Mouse (Mus musculus) neural tube, embryonic 15.5 days (tissue): Measurements from ENCODE around the gene Gm45837. TPM values are rescaled to one million over a fixed set of nuclear protein-coding genes. Genes with fewer than 3 reads are reported as not detected.
A peak's percentile ranks its signal among the peaks of the same experiment; 100 is the strongest.

Experiments used
- ATAC-seq: fragments of 200-750 bp; cut with Nextera tagmentation; 2 replicates; pipeline ENCODE4 v1.8.0; 2017; ENCODE audit warnings: mild to moderate bottlenecking, moderate TSS enrichment, moderate library complexity; ENCODE audit not compliant: low FRiP score
- H3K27ac ChIP-seq: fragments of 300-500 bp; sonication (generic); replicated peaks from 2 replicates; pipeline ENCODE4 v1.5.1; 2015; ENCODE audit warnings: mild to moderate bottlenecking, inconsistent platforms
- H3K27me3 ChIP-seq: fragments of 300-500 bp; sonication (generic); replicated peaks from 2 replicates; pipeline ENCODE4 v1.6.1; 2015; ENCODE audit warnings: inconsistent platforms
- H3K36me3 ChIP-seq: fragments of 300-500 bp; sonication (generic); 2 replicates; pipeline ENCODE4 v1.6.1; 2015; ENCODE audit warnings: inconsistent platforms
- H3K4me1 ChIP-seq: fragments of 300-500 bp; sonication (generic); 2 replicates; pipeline ENCODE4 v1.6.1; 2015; ENCODE audit warnings: inconsistent platforms
- H3K4me2 ChIP-seq: fragments of 300-500 bp; sonication (generic); 2 replicates; pipeline ENCODE4 v1.6.1; 2015; ENCODE audit warnings: inconsistent platforms, mild to moderate bottlenecking, moderate library complexity
- H3K4me3 ChIP-seq: fragments of 300-500 bp; sonication (generic); replicated peaks from 2 replicates; pipeline ENCODE4 v1.5.1; 2015; ENCODE audit warnings: mild to moderate bottlenecking, inconsistent platforms
- H3K9ac ChIP-seq: fragments of 300-500 bp; sonication (generic); replicated peaks from 2 replicates; pipeline ENCODE4 v1.6.1; 2015; ENCODE audit warnings: mild to moderate bottlenecking, inconsistent platforms
- H3K9me3 ChIP-seq: fragments of 300-500 bp; sonication (generic); replicated peaks from 2 replicates; pipeline ENCODE4 v1.6.1; 2016; ENCODE audit warnings: inconsistent platforms
- WGBS: fragments of 180-500 bp; shearing (Covaris S2); methylation state at CpG from one replicate; pipeline ENCODE4 v1.1.7; 2015; ENCODE audit warnings: mixed read lengths; 5-methylcytosine and 5-hydroxymethylcytosine counted together
- polyA plus RNA-seq: library from polyadenylated mRNA; unstranded; fragments of >200 nt; fragmentation: Nextera tagmentation; extraction: Ambion mirVana; gene quantifications from 2 replicates; pipeline ENCODE4 v1.2.1, GENCODE M21; 2015

The Gm45837 gene
- 0.99 TPM in 1 of 2 replicates, not detected in the other for polyA plus RNA-seq

DNA sequence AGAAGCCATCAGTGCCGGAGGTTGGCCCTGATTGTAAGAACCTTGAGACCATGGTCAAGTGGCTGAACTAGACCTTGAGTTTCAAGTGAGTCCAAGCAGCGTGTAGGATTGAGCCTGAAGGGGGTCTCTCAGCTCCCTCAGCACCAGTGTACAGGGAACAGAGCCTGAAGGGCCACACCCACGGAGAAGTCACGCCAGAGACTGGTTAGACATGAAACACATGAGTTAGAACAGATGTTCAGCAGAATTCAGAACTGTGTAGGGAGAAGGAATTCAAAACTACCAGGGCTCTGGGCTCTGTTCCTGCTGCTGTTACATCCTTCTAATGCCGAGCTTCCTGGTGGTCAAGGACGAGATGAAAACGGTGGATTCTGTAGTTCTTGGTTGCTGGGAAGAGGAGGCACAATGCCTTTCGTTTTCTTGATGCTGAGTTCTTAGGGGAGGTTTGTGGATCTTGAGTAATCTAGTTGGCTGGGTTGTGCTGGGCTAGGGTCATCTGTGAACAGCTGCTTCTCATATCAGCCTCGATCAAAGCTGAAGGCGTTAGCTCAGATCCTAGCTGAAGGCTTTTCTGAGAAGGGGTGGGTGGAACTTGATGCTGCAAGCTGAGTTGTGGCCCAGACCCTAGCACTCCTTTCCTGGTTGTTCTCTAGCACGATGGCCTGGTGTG lies at the start of gene Gm45837:
Gene Gm45837 (plus strand): TSS at position 620 of the 670 bp plus-strand sequence.
- no peak within 1 kb of the TSS for H3K4me2 ChIP-seq
- 84% methylated on average over 11 of the region's 11 CpGs for WGBS
- no peak within 1 kb of the TSS for H3K9ac ChIP-seq
- H3K27ac ChIP-seq: no peak within 1 kb of the TSS
- no peaks in the 10 kb centered on the region; the same call in 1 of the 2 replicates for H3K27me3 ChIP-seq
- no peak for ATAC-seq
- H3K36me3 ChIP-seq: no peaks in the 10 kb centered on the region
- no peak within 1 kb of the TSS for H3K4me3 ChIP-seq
- H3K4me1 ChIP-seq: peaks cover 18% of the 10 kb centered on the region
- no peaks in the 10 kb centered on the region for H3K9me3 ChIP-seq

- no peak for ATAC-seq
- no peak overlapping the region for H3K9ac ChIP-seq
- no peaks in the 10 kb centered on the region; the same call in 1 of the 2 replicates for H3K4me1 ChIP-seq
- H3K4me3 ChIP-seq: no peak overlapping the region
- no peak overlapping the region for H3K27ac ChIP-seq
- no peaks in the 10 kb centered on the region for H3K27me3 ChIP-seq
- no peaks in the 10 kb centered on the region for H3K9me3 ChIP-seq
- H3K4me2 ChIP-seq: no peak overlapping the region
- WGBS: 82% methylated on average over 4 of the region's 4 CpGs
- H3K36me3 ChIP-seq: no peaks in the 10 kb centered on the region
Measured at GRCm38 (mm10) chr7:101361021-101361420, 49.7 kb upstream of the Gm45837 start.

DNA sequence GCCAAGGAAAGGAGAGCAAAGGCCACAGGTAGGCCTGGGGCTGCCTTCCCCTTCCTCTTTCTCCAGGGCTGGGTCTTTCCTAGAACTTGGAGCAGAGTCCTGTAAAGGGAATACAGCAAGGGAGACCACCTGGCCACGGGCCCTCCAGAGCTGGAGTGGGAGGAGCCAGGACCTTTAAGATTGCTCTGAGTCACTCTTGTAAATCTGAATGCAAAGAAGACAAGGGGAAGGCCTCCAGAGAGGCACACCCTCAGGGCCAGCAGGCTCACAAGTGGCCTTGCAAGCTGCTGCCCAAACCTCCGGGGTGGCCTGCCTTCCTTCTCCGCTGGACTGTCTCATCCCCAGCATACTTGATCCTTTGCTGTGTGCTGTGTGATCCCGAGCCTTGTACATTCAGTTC lies 48.9 kb upstream of the Gm45837 start:
- Histone ChIP-seq H3K27ac (no peak overlapping the region), H3K9ac (no peak overlapping the region), H3K4me1 (no peaks in the 10 kb centered on the region; the same call in 1 of the 2 replicates), H3K4me3 (no peak overlapping the region), H3K27me3 (no peaks in the 10 kb centered on the region), H3K9me3 (no peaks in the 10 kb centered on the region), H3K36me3 (no peaks in the 10 kb centered on the region), H3K4me2 (no peak overlapping the region)
- no peak for ATAC-seq
- 71% methylated on average over 4 of the region's 4 CpGs for WGBS

- Histone ChIP-seq H3K4me1 (no peaks in the 10 kb centered on the region), H3K4me2 (no peak overlapping the region), H3K27ac (no peak overlapping the region), H3K27me3 (no peaks in the 10 kb centered on the region), H3K36me3 (no peaks in the 10 kb centered on the region), H3K4me3 (no peak overlapping the region), H3K9ac (no peak overlapping the region), H3K9me3 (no peaks in the 10 kb centered on the region)
- WGBS: 75% methylated on average over 5 of the region's 5 CpGs
- no peak for ATAC-seq
Measured at GRCm38 (mm10) chr7:101362791-101363191, 47.9 kb upstream of the Gm45837 start.

DNA sequence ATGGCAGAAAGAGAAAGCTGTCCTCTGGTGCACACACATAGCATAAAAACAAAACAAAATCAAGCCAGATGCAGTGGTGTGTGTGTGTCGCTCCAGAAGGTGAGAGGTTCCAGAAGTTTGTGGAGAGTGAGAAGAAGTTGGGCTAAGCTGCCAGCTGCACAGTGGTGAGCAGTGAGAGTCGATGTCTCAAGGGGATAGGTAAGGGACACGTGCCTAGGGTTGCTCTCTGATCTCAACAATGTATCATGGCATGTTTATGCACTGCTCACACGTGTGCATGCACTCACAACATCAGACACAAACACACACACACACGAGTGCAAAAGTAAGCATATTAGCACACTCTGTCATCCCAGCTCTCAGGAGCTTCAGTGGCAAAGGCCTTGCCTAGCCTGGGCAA lies 46.8 kb upstream of the Gm45837 start:
- H3K27me3 ChIP-seq: no peaks in the 10 kb centered on the region
- H3K36me3 ChIP-seq: no peaks in the 10 kb centered on the region
- no peak overlapping the region for H3K9ac ChIP-seq
- 78% methylated on average over 5 of the region's 5 CpGs for WGBS
- no peak overlapping the region for H3K27ac ChIP-seq
- 0 out of 2 replicates have a peak, but pooled peaks cover 3% of the 10 kb centered on the region for H3K4me1 ChIP-seq
- no peaks in the 10 kb centered on the region for H3K9me3 ChIP-seq
- H3K4me3 ChIP-seq: no peak overlapping the region
- ATAC-seq: no peak
- no peak overlapping the region for H3K4me2 ChIP-seq

DNA sequence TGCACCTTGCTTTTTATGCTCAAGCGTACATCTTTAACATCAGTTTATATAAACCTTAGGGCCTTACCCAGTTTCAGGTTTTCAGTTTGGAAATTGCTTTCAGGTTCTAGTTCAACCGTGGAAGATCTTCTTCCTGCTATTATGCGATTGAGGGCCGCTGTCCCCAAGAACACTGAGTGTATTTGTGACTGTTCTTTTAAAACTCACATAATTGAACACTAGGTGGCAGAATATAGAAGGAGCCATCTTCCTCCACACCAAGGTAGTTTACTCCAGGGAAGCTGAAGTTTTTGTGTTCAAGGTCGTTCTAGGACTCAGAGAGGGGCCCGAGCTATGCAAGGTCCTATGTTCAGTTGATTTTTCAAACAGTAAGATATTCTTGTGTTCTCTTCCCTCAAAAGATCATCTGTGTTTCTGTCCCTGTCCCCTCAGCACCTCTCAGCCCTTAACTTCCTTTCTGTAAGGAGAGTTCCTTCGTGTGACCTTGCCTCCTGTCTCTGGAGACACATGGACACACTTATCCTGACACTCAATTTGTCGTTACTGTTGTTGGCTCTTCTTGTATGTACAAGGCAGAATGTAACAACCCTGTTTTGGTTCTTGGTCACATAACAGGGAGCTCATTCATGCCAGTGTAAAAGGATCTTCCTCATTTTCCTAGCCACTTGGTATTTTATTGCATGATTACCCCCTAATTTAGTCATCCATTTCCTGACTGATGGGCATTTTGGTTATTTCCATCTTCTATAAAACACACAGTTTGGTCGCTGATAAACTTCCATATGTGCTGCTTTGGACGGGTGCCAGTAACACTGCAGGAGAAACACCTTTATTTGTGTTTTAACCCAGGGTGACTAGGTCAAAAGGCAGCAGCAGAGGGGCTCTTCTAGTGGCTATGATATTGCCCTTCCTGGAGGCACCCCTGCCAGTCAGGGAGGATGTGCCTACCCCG lies 42.5 kb upstream of the Gm45837 start:
- no peak overlapping the region for H3K27ac ChIP-seq
- 54% methylated on average over 11 of the region's 11 CpGs for WGBS
- H3K9me3 ChIP-seq: no peaks in the 10 kb centered on the region
- no peak overlapping the region for H3K4me2 ChIP-seq
- no peak for ATAC-seq
- 0 out of 2 replicates have a peak, but pooled peaks cover 3% of the 10 kb centered on the region for H3K4me1 ChIP-seq
- no peak overlapping the region for H3K9ac ChIP-seq
- H3K27me3 ChIP-seq: no peaks in the 10 kb centered on the region
- H3K4me3 ChIP-seq: no peak overlapping the region
- H3K36me3 ChIP-seq: no peaks in the 10 kb centered on the region

DNA sequence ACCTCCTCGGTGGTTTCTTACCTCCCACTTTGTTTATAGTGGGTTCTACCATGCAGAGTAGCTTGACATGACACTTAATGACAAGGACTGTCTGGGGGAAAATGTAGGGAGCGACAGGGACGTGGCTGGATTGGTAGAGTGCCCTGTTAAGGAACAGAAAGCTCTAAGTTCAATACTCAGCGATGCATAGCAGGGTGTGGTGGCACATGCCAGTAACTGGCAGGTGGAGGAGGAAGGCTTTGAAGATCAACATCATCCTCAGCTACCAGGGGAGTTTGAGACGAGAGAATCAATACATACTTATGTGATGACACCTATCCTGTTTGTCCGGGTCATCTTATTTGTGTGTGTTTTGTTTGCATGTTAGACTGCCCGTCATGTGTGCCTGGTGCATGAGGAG lies 41.0 kb upstream of the Gm45837 start:
- Histone ChIP-seq H3K27me3 (no peaks in the 10 kb centered on the region), H3K4me1 (peaks cover 6% of the 10 kb centered on the region; the same call in 1 of the 2 replicates), H3K9ac (no peak overlapping the region), H3K4me3 (no peak overlapping the region), H3K36me3 (no peaks in the 10 kb centered on the region), H3K4me2 (no peak overlapping the region), H3K9me3 (no peaks in the 10 kb centered on the region), H3K27ac (no peak overlapping the region)
- WGBS: 78% methylated on average over 7 of the region's 7 CpGs
- no peak for ATAC-seq

GRCm38 (mm10) chr7:101373082-101373481 lies 37.6 kb upstream of the Gm45837 start:
- WGBS: 90% methylated on average over 25 of the region's 26 CpGs
- Histone ChIP-seq H3K27ac (no peak overlapping the region), H3K4me3 (no peak overlapping the region), H3K36me3 (no peaks in the 10 kb centered on the region), H3K27me3 (no peaks in the 10 kb centered on the region), H3K4me2 (no peak overlapping the region), H3K9ac (no peak overlapping the region), H3K9me3 (no peaks in the 10 kb centered on the region), H3K4me1 (peaks cover 22% of the 10 kb centered on the region)
- ATAC-seq: no peak

GRCm38 (mm10) chr7:101374155-101374554 lies 36.5 kb upstream of the Gm45837 start:
- Histone ChIP-seq H3K36me3 (no peaks in the 10 kb centered on the region), H3K27ac (no peak overlapping the region)
- peak; percentile 53; the same call in 1 of the 2 replicates for ATAC-seq

GRCm38 (mm10) chr7:101376701-101377340 lies 33.9 kb upstream of the Gm45837 start:
- Histone ChIP-seq H3K36me3 (no peaks in the 10 kb centered on the region), H3K4me3 (no peak overlapping the region), H3K4me1 (peaks cover 19% of the 10 kb centered on the region), H3K27me3 (no peaks in the 10 kb centered on the region), H3K4me2 (no peak overlapping the region), H3K9ac (no peak overlapping the region), H3K27ac (no peak overlapping the region; the same call in 1 of the 2 replicates), H3K9me3 (no peaks in the 10 kb centered on the region)
- 41% methylated on average over 10 of the region's 10 CpGs for WGBS
- ATAC-seq: peak; percentile 51

More at GRCm38 (mm10) chr7:101374155-101374554, 36.5 kb upstream of the Gm45837 start:
- Histone ChIP-seq H3K9me3 (no peaks in the 10 kb centered on the region), H3K4me1 (peaks cover 19% of the 10 kb centered on the region), H3K9ac (no peak overlapping the region), H3K4me2 (no peak overlapping the region), H3K27me3 (no peaks in the 10 kb centered on the region), H3K4me3 (no peak overlapping the region)

- Histone ChIP-seq H3K27ac (no peak overlapping the region), H3K27me3 (no peaks in the 10 kb centered on the region), H3K36me3 (no peaks in the 10 kb centered on the region), H3K4me3 (no peak overlapping the region), H3K9me3 (no peaks in the 10 kb centered on the region), H3K4me1 (peaks cover 23% of the 10 kb centered on the region), H3K4me2 (peak overlapping the region; percentile 25), H3K9ac (no peak overlapping the region)
- peak; percentile 29; the same call in 1 of the 2 replicates for ATAC-seq
- WGBS: 33% methylated on average over 7 of the region's 7 CpGs
Measured at GRCm38 (mm10) chr7:101377741-101378262, 32.9 kb upstream of the Gm45837 start.
